In the genomic region with DNA sequence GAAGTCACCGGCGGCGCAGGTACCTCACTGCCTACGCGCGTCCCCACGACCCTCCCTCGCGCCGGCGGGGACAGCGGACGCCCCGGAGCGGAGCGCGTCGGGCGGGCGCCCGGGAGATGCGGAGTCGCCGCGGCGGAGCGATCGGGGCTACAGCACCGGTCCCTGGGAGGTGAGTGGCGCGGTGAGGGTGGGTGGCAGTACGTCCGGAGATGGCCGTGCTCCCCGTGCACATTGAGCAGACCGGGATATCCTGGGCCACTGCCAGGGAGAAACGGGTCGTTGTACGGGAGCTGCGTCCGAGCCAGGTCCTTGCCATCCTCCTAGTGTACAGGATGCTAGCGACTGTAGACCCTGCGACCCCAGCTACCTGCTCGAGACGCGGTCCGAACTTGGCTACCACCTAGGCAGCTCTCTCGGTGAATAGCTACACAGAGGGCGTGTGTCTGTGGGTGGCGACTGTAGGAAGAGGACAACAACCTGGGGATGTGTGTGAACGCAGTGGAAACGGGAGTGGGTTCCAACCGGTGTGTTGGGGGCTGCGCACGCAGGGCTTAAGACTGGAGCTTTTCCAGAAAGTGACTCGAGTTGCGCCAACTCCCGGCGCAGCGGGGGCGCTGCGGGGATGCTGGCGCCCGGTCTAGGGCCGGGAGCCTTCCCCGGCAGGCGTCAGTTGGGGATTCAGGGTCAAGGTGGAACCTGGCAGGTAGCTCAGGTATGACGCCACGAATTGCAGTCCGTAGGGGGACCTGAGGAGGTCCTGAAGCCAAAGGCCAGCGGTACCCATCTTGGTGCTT, we compare ENCODE assay signal across 8 mouse cellular contexts. TPM values are rescaled to one million over a fixed set of nuclear protein-coding genes. Genes with fewer than 3 reads are reported as not detected.
DNase-seq lines count a peak whose midpoint lies in the region; ATAC-seq and TF ChIP-seq lines count a peak whose summit lies in the region.

No protein-coding gene starts in this region.

- no peak overlapping the region for H3K27ac ChIP-seq in kidney, adult 2 months (ENCODE audit: insufficient read depth, low read depth, low read length)
- H3K27ac ChIP-seq in cerebellum, adult 2 months (ENCODE audit: insufficient read depth, low read length), result peak overlapping the region; percentile 49
- H3K27ac ChIP-seq in limb, embryonic 11.5 days (replicated peaks; ENCODE audit: low read depth, low read length), result no peak overlapping the region
- H3K27ac ChIP-seq in midbrain, embryonic 13.5 days, result peak overlapping the region; percentile 66
- peak overlapping the region; percentile 24; the same call in 1 of the 2 replicates for H3K27ac ChIP-seq in stomach, postnatal 0 days (replicated peaks)

- peak overlapping the region; percentile 53 for H3K9ac ChIP-seq in limb, embryonic 11.5 days (ENCODE audit: low read length)
- H3K9ac ChIP-seq in midbrain, embryonic 13.5 days (replicated peaks), result peak overlapping the region; percentile 69
- H3K9ac ChIP-seq in stomach, postnatal 0 days (ENCODE audit: low read length), result peak overlapping the region; percentile 69

- ATAC-seq in limb, embryonic 11.5 days (ENCODE audit: insufficient number of reproducible peaks, low FRiP score, low TSS enrichment, low read depth), result peak; percentile 58; the same call in 1 of the 2 replicates
- peak; percentile 74 for ATAC-seq in midbrain, embryonic 13.5 days
- peak; percentile 43 for ATAC-seq in stomach, postnatal 0 days (ENCODE audit: low FRiP score, low TSS enrichment)

- DNase-seq in kidney, adult 2 months, result peak; percentile 30
- no peak for DNase-seq in kidney, postnatal 14 days
- peak; percentile 76 to 81 for DNase-seq in cerebellum, adult 2 months
- peak; percentile 24 to 39 for DNase-seq in frontal cortex, postnatal 25 days (ENCODE audit: low spot score in 2 of 2)
- DNase-seq in induced T-regulatory cell, adult 2 months (ENCODE audit: low read depth), result peak; percentile 35
- no peak for DNase-seq in limb, embryonic 11.5 days (ENCODE audit: low spot score)
- DNase-seq in stomach, postnatal 0 days (ENCODE audit: low spot score), result no peak

- H3K27me3 ChIP-seq in kidney, adult 2 months (replicated peaks; ENCODE audit: control insufficient read depth, insufficient read depth, low read length), result no peaks in the 10 kb centered on the region
- H3K27me3 ChIP-seq in cerebellum, adult 2 months (ENCODE audit: control insufficient read depth, insufficient read depth, low read length), result no peaks in the 10 kb centered on the region
- H3K27me3 ChIP-seq in limb, embryonic 11.5 days (ENCODE audit: control insufficient read depth, insufficient read depth, low read length), result peaks cover 12% of the 10 kb centered on the region
- peaks cover 20% of the 10 kb centered on the region for H3K27me3 ChIP-seq in midbrain, embryonic 13.5 days
- H3K27me3 ChIP-seq in stomach, postnatal 0 days (ENCODE audit: control insufficient read depth, insufficient read depth, low read length), result no peaks in the 10 kb centered on the region

- peak overlapping the region; percentile 98 for H3K4me2 ChIP-seq in limb, embryonic 11.5 days (ENCODE audit: low read depth, severe bottlenecking)
- peak overlapping the region; percentile 82 for H3K4me2 ChIP-seq in midbrain, embryonic 13.5 days (replicated peaks)
- peak overlapping the region; percentile 99 for H3K4me2 ChIP-seq in stomach, postnatal 0 days (replicated peaks; ENCODE audit: low read depth)

- H3K4me1 ChIP-seq in kidney, adult 2 months (ENCODE audit: control insufficient read depth, insufficient read depth, low read length), result no peaks in the 10 kb centered on the region
- H3K4me1 ChIP-seq in cerebellum, adult 2 months (ENCODE audit: control insufficient read depth, insufficient read depth, low read length), result peaks cover 19% of the 10 kb centered on the region
- no peaks in the 10 kb centered on the region for H3K4me1 ChIP-seq in limb, embryonic 11.5 days (ENCODE audit: control insufficient read depth, insufficient read depth, low read length)
- peaks cover 7% of the 10 kb centered on the region for H3K4me1 ChIP-seq in midbrain, embryonic 13.5 days (replicated peaks)
- no peaks in the 10 kb centered on the region for H3K4me1 ChIP-seq in stomach, postnatal 0 days (replicated peaks; ENCODE audit: control insufficient read depth, insufficient read depth)

- H3K36me3 ChIP-seq in kidney, adult 2 months (ENCODE audit: control insufficient read depth, insufficient read depth, low read length), result no peaks in the 10 kb centered on the region
- H3K36me3 ChIP-seq in limb, embryonic 11.5 days (ENCODE audit: control insufficient read depth, insufficient read depth, low read length), result no peaks in the 10 kb centered on the region
- H3K36me3 ChIP-seq in midbrain, embryonic 13.5 days, result no peaks in the 10 kb centered on the region
- no peaks in the 10 kb centered on the region for H3K36me3 ChIP-seq in stomach, postnatal 0 days (ENCODE audit: control insufficient read depth, insufficient read depth, low read length)

- TF ChIP-seq EP300 in stomach, postnatal 0 days (optimal IDR thresholded peaks at IDR 0.05), result no peak

- peak overlapping the region; percentile 70 for H3K4me3 ChIP-seq in kidney, adult 2 months (ENCODE audit: insufficient read depth, low read depth, low read length)
- H3K4me3 ChIP-seq in cerebellum, adult 2 months (replicated peaks; ENCODE audit: insufficient read depth, low read depth, low read length), result peak overlapping the region; percentile 78
- peak overlapping the region; percentile 55 for H3K4me3 ChIP-seq in limb, embryonic 11.5 days (ENCODE audit: low read depth, low read length)
- H3K4me3 ChIP-seq in midbrain, embryonic 13.5 days (replicated peaks), result peak overlapping the region; percentile 54
- H3K4me3 ChIP-seq in stomach, postnatal 0 days (ENCODE audit: low read depth, low read length), result peak overlapping the region; percentile 65

- WGBS in kidney, adult 2 months, result 3% methylated on average over 71 of the region's 71 CpGs
- under 1% methylated on average over 71 of the region's 71 CpGs for WGBS in cerebellum, adult 2 months
- WGBS in limb, embryonic 11.5 days, result 2% methylated on average over 71 of the region's 71 CpGs
- under 1% methylated on average over 66 of the region's 71 CpGs for WGBS in midbrain, embryonic 13.5 days
- under 1% methylated on average over 69 of the region's 71 CpGs for WGBS in stomach, postnatal 0 days

- no peak for TF ChIP-seq CTCF in kidney, adult 2 months (conservative IDR thresholded peaks at IDR 0.05; ENCODE audit: insufficient read depth, insufficient read length, low read depth, low read length)
- TF ChIP-seq CTCF in cerebellum, adult 2 months (IDR thresholded peaks at IDR 0.05; ENCODE audit: borderline replicate concordance, insufficient read depth, low read depth, low read length), result no peak
- TF ChIP-seq CTCF in stomach, postnatal 0 days (IDR thresholded peaks at IDR 0.05; ENCODE audit: low read depth), result no peak

- H3K9me3 ChIP-seq in limb, embryonic 11.5 days (ENCODE audit: control insufficient read depth, low read length), result no peaks in the 10 kb centered on the region
- no peaks in the 10 kb centered on the region for H3K9me3 ChIP-seq in midbrain, embryonic 13.5 days
- H3K9me3 ChIP-seq in stomach, postnatal 0 days (ENCODE audit: control insufficient read depth, low read length), result no peaks in the 10 kb centered on the region

- no peak for TF ChIP-seq POLR2A in kidney, adult 2 months (IDR thresholded peaks at IDR 0.05; ENCODE audit: low read depth, low read length)
- TF ChIP-seq POLR2A in cerebellum, adult 2 months (IDR thresholded peaks at IDR 0.05; ENCODE audit: borderline replicate concordance, insufficient read depth, low read length), result no peak

RNA-seq across cellular contexts. Expression of a gene that starts 0.9 kb away (rescaled TPM):
- polyA plus RNA-seq in kidney, adult 2 months (2012; rRNA removed), result 1.7 and 2.5 TPM in 2 replicates
- 20.8 and 21.2 TPM in 2 replicates for polyA plus RNA-seq in cerebellum, adult 2 months (2012; rRNA removed)
- polyA plus RNA-seq in limb, embryonic 11.5 days (2014; fragmentation: Nextera tagmentation; extraction: Ambion mirVana), result 0.75 and 0.96 TPM in 2 replicates
- 3.7 and 4.4 TPM in 2 replicates for polyA plus RNA-seq in midbrain, embryonic 13.5 days (2015; fragmentation: Nextera tagmentation; extraction: Ambion mirVana)
- polyA plus RNA-seq in stomach, postnatal 0 days (2015; fragmentation: Nextera tagmentation; extraction: Ambion mirVana), result 4.4 TPM in 2 replicates

RNA-seq across cellular contexts. Expression of a gene that starts 9.7 kb away (rescaled TPM):
- polyA plus RNA-seq in kidney, adult 2 months (2012; rRNA removed), result 26.7 and 29.8 TPM in 2 replicates
- polyA plus RNA-seq in cerebellum, adult 2 months (2012; rRNA removed), result not detected in 2 replicates
- polyA plus RNA-seq in limb, embryonic 11.5 days (2014; fragmentation: Nextera tagmentation; extraction: Ambion mirVana), result not detected in 2 replicates
- polyA plus RNA-seq in midbrain, embryonic 13.5 days (2015; fragmentation: Nextera tagmentation; extraction: Ambion mirVana), result not detected in 2 replicates
- polyA plus RNA-seq in stomach, postnatal 0 days (2015; fragmentation: Nextera tagmentation; extraction: Ambion mirVana), result 0.51 and 0.63 TPM in 2 replicates

Comparison
In these comparisons a context has a peak if more than half of its experiments do, and no peak if none do; other contexts are left out.
1. DNase-seq: peak in kidney, adult 2 months (single experiment), cerebellum, adult 2 months (2 of 2), frontal cortex, postnatal 25 days (2 of 2) and induced T-regulatory cell, adult 2 months (single experiment); none in kidney, postnatal 14 days (single experiment), limb, embryonic 11.5 days (single experiment) and stomach, postnatal 0 days (single experiment).
2. H3K27ac ChIP-seq: peak in cerebellum, adult 2 months (single experiment), midbrain, embryonic 13.5 days (single experiment) and stomach, postnatal 0 days (single experiment); none in kidney, adult 2 months (single experiment) and limb, embryonic 11.5 days (single experiment).
3. RNA of a gene that starts 9.7 kb away (polyA plus RNA-seq): 26.7 to 29.8 TPM in kidney, adult 2 months; 0.51 to 0.63 TPM in stomach, postnatal 0 days, not detected in cerebellum, adult 2 months, not detected in limb, embryonic 11.5 days and not detected in midbrain, embryonic 13.5 days; every median in the first group is over 10 times any median in the second.
4. Peak in every context shown above with its lines, with median percentiles within 50 percentile points of each other: H3K4me3 ChIP-seq, ATAC-seq, H3K4me2 ChIP-seq and H3K9ac ChIP-seq.